Mouse (Mus musculus): ENCODE results near the gene Sertm1.

Gene Sertm1

DNA sequence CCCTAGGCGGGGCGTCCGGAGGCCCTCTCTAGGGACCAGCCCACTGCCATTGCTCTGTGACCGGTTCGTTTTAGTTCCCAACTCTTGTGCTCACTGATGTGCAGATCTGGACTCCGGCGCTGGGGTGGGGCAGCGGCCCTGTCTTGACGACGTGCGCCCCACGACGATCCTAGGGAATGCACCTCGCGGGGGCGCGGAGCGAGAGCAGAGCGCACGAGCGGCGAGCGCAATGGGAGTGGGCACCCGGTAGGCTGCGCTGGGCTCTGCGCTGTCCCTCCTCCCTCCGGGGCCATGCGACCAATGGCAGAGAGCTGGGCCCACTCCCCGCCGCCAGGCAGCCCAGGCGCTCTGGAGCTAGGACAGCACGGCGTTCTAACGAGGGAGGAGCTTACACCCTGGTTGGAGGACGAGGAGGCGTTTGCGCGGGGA is at the start of gene Sertm1:
Gene Sertm1 (minus strand): TSS at position 245 of the 429 bp plus-strand sequence.
- no peak for DNase-seq (ENCODE audit: low read depth)

DNA sequence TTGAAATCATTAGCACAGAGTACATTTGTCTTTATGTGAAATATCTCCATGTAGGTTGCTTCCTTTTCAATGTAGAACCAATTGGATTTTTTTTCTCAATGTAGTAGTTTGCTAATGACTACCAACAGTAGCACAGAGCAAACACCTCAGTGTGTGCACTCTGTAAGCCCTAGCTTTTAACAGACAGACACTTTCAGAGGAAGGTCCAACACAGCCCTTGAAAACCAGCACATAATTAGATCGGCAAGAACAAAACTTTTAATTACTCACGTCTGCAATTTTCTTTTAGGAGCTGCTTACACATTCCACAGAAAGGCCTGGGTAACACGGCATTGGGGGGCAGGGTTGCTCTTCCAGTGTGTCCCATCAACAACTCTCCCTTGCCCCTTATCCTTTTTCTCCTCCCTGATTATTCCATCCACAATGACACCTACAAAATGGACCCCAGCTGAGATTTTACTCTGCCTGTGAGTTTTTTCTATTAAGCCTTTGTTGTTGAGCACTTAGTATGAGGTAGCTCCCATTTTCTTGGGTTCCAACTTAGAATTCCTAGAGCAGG is 49.3 kb upstream of the Sertm1 start:
- DNase-seq (ENCODE audit: low read depth) = no peak

DNA sequence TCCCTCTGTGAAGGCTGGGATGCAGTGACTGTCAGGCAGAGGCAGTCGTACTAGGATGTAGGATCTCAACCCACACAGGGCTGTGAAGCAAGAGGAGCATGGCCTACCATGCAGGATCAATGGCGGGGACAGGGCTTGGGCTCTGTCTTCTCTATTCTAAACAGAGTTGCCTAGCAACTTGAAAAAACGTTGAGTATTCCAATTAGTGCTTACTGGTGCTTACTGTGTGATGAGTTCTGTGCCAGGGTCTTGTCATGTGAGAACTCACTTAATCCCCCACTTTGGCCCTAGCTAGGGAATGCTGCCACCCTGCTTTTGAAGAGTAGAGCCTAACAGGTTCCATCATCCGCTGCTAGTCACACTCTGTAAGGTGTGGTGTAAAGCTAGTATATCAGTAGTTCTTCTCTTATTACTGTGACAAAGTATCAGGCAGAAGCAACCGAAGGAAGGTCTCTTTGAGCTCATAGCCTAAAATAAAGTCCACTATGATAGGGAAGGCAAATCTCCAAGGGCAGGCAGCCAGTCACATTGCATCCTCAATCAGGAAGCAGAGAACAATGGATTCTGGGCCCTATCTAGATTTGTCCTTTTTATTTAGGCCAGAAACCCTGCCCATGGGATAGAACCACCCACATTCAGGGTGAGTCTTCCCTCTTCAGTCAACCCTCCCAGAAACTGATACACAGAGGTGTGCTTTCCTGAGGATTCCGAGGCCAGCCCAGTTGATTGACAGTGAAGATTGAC is 27.6 kb upstream of the Sertm1 start:
- DNase-seq (ENCODE audit: low read depth) = no peak

DNA sequence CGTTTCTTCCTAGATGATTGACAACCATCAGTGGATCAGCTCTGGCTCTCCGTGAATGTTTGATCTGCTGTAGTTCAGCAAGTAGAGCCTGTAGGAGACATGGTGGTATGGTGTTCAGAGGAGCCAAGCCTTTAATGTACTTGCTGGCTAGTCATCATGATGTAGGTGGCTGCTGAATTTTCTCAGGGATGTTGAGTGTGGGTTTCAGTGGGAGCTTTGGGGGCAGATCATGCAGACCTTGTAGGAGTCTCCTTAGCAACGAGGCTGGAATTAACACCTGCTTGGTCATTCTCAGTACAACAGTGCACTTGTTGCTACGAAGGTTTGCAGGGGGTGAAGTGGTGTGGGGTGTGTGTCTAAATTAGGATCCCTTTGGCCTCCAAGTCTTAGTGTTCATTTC is 18.8 kb upstream of the Sertm1 start:
- DNase-seq (ENCODE audit: low read depth) = no peak

DNA sequence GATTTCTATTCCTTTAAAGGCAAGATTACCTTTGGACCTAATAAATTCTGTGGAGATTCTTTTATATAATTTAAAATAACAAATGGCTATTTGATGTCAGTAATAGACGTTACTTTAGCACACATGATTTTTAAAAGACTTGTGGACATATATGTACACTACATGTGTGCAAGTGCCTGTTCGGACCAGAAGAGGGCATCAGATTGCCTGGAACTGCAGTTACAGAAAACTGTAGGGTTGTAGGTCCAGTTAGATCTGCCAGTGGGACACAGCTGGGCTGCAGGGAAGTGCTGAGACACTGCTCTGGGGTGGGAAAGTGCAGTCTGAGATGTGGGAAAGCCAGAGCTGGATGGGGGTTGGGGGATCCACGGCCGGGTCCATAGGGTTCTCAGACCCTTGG is 16.9 kb upstream of the Sertm1 start:
- peak; percentile 5 for DNase-seq (ENCODE audit: low read depth)

DNA sequence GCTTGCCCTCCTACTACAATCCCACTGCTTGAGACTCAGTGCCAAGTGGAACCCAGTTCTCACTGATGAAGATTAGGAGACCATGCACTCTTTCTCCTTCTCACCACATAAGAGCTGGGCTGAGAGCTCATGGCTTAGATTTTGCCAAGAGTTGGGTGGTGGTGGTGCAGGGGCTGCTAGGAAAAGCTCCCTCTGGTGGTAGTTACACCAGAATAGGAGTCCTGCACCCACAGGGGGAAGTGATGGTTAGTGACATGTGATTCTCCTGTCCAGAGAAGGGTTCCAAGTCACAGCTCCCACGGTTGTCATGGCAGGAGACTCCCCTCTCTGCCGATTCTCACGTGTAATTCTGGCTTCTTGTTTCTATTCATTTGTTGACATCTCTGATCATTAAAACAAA is 4.7 kb upstream of the Sertm1 start:
- peak; percentile 22 for DNase-seq (ENCODE audit: low read depth)

DNA sequence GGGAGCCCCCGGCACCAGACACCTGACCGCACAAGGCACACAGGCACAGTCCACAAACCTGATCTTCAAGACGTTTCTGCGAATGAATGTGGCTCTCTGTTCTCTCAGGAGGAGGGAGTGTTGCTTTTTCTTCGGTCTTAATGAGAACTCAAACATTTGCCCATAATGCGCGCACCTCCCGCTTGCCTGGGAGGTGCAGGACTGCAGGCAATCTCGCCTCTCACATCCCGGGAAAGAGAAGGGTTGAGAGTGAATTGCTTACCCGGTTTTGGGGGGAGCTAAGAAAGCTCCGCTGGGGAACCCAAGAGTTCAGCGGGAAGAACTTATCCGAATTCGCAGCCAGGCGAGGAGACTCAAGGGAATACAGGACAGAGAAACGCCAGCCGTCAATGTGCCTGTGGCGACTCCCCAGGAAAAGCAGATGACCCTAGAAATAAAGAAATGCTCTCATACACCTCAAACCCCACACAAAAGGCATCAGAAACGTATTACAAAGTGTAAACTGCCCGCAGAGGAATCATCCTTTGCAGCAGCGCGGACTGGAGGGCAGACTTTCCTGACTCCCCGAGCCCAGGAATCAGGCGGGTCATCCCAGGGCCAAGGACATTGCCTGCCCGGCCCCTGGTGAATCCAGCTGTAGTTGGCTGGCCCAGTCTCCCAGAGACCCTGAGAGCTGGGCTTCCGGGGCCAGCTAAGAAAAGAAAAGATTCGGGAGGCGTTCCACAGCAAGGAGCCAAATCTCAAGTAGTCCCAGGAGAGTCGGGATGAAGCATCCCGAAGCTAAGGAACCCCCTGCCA is 643 bp downstream of the Sertm1 start:
- DNase-seq (ENCODE audit: low read depth) = no peak

DNA sequence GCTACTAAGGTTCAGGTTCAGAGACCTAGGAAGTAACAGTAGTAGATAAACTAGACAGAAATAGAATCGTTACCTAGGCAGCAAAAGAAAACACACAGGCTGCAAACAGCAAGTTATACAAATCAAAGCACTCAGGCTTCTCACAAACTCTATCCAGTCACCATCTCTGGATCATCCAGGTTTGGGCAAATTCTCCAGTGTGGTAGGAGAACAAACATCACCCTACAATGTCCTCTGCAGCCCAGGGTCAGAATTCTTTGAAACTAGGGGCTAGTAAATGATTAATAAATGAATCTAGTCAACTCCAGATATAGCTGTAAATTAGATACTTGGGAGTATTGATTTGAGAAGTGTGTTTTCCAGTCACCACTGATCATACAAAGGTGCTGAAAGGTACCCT is 6.8 kb downstream of the Sertm1 start:
- no peak for DNase-seq (ENCODE audit: low read depth)

DNA sequence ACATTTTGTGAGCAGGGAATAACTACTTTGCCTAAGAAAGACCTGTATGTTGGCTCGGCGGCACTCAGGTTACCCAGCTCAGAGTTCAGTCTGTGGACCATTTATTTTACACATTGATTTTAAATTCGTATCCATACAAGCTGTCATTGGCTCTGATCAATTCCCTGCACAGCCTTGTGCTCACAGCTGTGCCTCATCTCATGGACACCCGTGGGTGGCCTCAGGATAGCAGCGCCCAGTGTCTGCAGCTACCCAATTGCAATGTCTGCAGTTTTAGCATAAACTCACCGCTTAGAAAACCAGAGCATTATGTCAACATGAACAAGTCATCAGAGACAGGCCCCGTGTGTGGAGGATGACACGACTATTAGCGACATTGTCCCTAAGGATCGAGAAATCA is 17.7 kb downstream of the Sertm1 start:
- DNase-seq (ENCODE audit: low read depth) = no peak

DNA sequence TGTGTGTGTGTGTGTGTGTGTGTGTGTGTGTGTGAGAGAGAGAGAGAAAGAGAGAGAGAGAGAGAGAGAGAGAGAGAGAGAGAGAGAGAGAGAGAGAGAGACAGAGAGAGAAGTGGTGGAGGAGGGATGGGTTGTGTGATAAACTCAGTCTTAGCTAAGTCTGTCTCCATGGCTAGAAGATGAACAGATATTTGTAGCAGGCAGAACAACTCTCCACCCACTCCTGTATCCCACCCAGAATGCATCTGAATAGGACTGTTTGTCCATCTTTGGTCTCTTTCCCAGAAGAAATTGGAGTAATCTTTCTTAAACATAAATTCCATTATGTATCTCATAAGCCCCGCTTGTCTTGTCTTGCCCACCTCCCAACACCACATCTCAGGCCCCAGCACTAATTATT is 20.8 kb downstream of the Sertm1 start:
- no peak for DNase-seq (ENCODE audit: low read depth)

DNA sequence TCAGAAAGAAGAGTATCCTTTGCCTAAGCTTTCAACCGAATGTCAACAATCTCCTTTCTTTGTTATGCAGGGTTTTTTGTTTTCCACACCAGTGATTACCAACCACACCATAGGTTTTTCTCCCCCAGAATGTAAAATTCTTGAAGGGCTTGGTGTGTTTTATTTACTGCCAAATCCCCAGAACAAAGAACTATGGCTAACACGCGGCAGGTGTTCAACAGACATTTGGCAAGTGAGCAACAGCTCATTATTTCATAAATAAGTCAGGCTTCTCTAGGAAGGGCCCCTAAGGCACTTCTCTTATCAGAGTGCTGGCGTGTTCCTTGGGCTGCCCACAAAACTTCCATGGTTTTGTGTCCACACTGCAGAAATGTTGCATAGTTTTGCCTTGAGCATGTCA is 23.5 kb downstream of the Sertm1 start:
- no peak for DNase-seq (ENCODE audit: low read depth)

DNA sequence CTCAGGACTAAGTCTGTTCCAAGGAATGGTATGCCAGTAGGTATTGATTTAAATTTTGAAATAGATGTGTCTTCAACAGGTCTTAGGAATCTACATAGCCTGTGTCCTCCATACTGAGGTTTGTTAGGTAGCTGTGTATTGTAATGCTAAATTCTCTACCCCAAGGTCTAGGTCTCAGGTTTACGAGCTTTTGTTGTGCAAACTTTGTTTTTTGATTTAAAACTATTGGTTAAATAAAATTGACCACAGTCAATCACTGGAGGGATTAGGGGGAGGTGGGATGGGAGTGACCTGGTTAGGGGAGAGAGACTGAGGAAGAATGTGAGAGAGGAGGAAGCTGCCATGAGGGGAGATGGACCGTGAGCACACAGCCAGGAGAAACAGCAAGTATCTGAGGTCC is 29.2 kb downstream of the Sertm1 start:
- DNase-seq (ENCODE audit: low read depth) = no peak

All from NIH3T3 (cell line).